Mouse (Mus musculus) megakaryocyte-erythroid progenitor cell, adult 5-6 weeks (primary cell): ENCODE results near the gene Zfp710. TPM values are rescaled to one million over a fixed set of nuclear protein-coding genes. Genes with fewer than 3 reads are reported as not detected.
"Not testable (repeated sequence)": the region's sequence is repeated elsewhere in the genome, so short reads cannot be mapped to it uniquely, and the experiment has no call there.

Experiments
- ATAC-seq: replicated peaks from 2 replicates; pipeline ENCODE4 v1.8.0; 2016; ENCODE audit warnings: mild to moderate bottlenecking, inconsistent platforms; ENCODE audit not compliant: severe bottlenecking, poor library complexity, low FRiP score, low TSS enrichment
- total RNA-seq, 2 experiments: library from RNA; stranded (forward) in 1 of 2; stranded (reverse) in 1 of 2; fragments of 200-1000, 215-1000 nt in 1 of 2; fragments of >200 nt in 1 of 2; fragmentation: Nextera tagmentation in 1 of 2; gene quantifications; 2 replicates each; pipeline ENCODE4 v1.2.3; 2014 to 2017

The Zfp710 gene
- total RNA-seq, 2 experiments from 2014 or later: 6.2 to 7.1 TPM

GRCm38 (mm10) chr7:80098389-80098976 lies 73.9 kb downstream of the Zfp710 start:
- 0 out of 2 replicates have a peak, but pooled peaks have one; percentile 5 for ATAC-seq

- no peak for ATAC-seq
Measured at GRCm38 (mm10) chr7:80103335-80103734, 78.7 kb downstream of the Zfp710 start.

- ATAC-seq: no peak
Measured at GRCm38 (mm10) chr7:80105637-80106390, 81.2 kb downstream of the Zfp710 start.

GRCm38 (mm10) chr7:80106441-80106840 lies 81.8 kb downstream of the Zfp710 start:
- no peak for ATAC-seq

GRCm38 (mm10) chr7:80111066-80112045 lies 86.7 kb downstream of the Zfp710 start:
- ATAC-seq: 0 out of 2 replicates have a peak, but pooled peaks have one; percentile 10

- no peak for ATAC-seq
Measured at GRCm38 (mm10) chr7:80113989-80114388, 89.4 kb downstream of the Zfp710 start.

GRCm38 (mm10) chr7:80114451-80115223 lies 90.0 kb downstream of the Zfp710 start:
- peak; percentile 11; the same call in 1 of the 2 replicates for ATAC-seq

GRCm38 (mm10) chr7:80115224-80115590 lies 90.6 kb downstream of the Zfp710 start, which contains the start of gene Idh2:
Idh2 (minus strand) TSS chr7:80115392.
- ATAC-seq: peak; percentile 91

- no peak for ATAC-seq
Measured at GRCm38 (mm10) chr7:80116158-80116557, 91.5 kb downstream of the Zfp710 start.

GRCm38 (mm10) chr7:80119198-80119597 lies 94.6 kb downstream of the Zfp710 start:
- ATAC-seq: no peak

- no peak for ATAC-seq
Measured at GRCm38 (mm10) chr7:80121083-80121482, 96.5 kb downstream of the Zfp710 start.

- ATAC-seq: peak; percentile 80
Measured at GRCm38 (mm10) chr7:80123115-80123514, 98.5 kb downstream of the Zfp710 start.

GRCm38 (mm10) chr7:80123672-80124071 lies 99.1 kb downstream of the Zfp710 start:
- no peak for ATAC-seq

- ATAC-seq: no peak
Measured at GRCm38 (mm10) chr7:80129278-80129677, 104.7 kb downstream of the Zfp710 start.

GRCm38 (mm10) chr7:80130344-80131055 lies 105.9 kb downstream of the Zfp710 start:
- no peak for ATAC-seq

GRCm38 (mm10) chr7:80131315-80131714 lies 106.7 kb downstream of the Zfp710 start:
- not testable (repeated sequence) for ATAC-seq

- ATAC-seq: peak; percentile 76
Measured at GRCm38 (mm10) chr7:80132541-80132940, 107.9 kb downstream of the Zfp710 start.

- ATAC-seq: peak; percentile 29; the same call in 1 of the 2 replicates
Measured at GRCm38 (mm10) chr7:80134454-80135172, 110.0 kb downstream of the Zfp710 start.
